Mouse (Mus musculus) intestine, embryonic 15.5 days (tissue): Measurements from ENCODE around the gene Ddx23. TPM values are rescaled to one million over a fixed set of nuclear protein-coding genes. Genes with fewer than 3 reads are reported as not detected.

Experiments used
- ATAC-seq: fragments of 200-750 bp; cut with Nextera tagmentation; 2 replicates; pipeline ENCODE4 v1.8.0; 2017; ENCODE audit warnings: moderate TSS enrichment, moderate library complexity
- H3K27ac ChIP-seq: fragments of 300-500 bp; sonication (generic); 2 replicates; pipeline ENCODE4 v1.5.1; 2015; ENCODE audit warnings: mild to moderate bottlenecking, inconsistent platforms
- H3K27me3 ChIP-seq: fragments of 300-500 bp; sonication (generic); replicated peaks from 2 replicates; pipeline ENCODE4 v1.6.1; 2015; ENCODE audit warnings: inconsistent platforms
- H3K36me3 ChIP-seq: fragments of 300-500 bp; sonication (generic); 2 replicates; pipeline ENCODE4 v1.6.1; 2015; ENCODE audit warnings: inconsistent platforms
- H3K4me1 ChIP-seq: fragments of 300-500 bp; sonication (generic); replicated peaks from 2 replicates; pipeline ENCODE4 v1.6.1; 2015; ENCODE audit warnings: inconsistent platforms
- H3K4me2 ChIP-seq: fragments of 300-500 bp; sonication (generic); replicated peaks from 2 replicates; pipeline ENCODE4 v1.6.1; 2015; ENCODE audit warnings: mild to moderate bottlenecking, inconsistent platforms
- H3K4me3 ChIP-seq: fragments of 300-500 bp; sonication (generic); replicated peaks from 2 replicates; pipeline ENCODE4 v1.5.1; 2015; ENCODE audit warnings: inconsistent platforms
- H3K9ac ChIP-seq: fragments of 300-500 bp; sonication (generic); 2 replicates; pipeline ENCODE4 v1.6.1; 2015; ENCODE audit warnings: inconsistent platforms
- H3K9me3 ChIP-seq: fragments of 300-500 bp; sonication (generic); 2 replicates; pipeline ENCODE4 v1.6.1; 2016; ENCODE audit warnings: inconsistent platforms
- WGBS: fragments of 180-500 bp; shearing (Covaris S2); methylation state at CpG from one replicate; pipeline ENCODE4 v1.1.7; 2015; 5-methylcytosine and 5-hydroxymethylcytosine counted together
- polyA plus RNA-seq: library from polyadenylated mRNA; unstranded; fragments of >200 nt; fragmentation: Nextera tagmentation; extraction: Ambion mirVana; gene quantifications from 2 replicates; pipeline ENCODE4 v1.2.1, GENCODE M21; 2015

Ddx23 gene
- polyA plus RNA-seq, 1 experiment from 2014 or later: 23.3 TPM

DNA sequence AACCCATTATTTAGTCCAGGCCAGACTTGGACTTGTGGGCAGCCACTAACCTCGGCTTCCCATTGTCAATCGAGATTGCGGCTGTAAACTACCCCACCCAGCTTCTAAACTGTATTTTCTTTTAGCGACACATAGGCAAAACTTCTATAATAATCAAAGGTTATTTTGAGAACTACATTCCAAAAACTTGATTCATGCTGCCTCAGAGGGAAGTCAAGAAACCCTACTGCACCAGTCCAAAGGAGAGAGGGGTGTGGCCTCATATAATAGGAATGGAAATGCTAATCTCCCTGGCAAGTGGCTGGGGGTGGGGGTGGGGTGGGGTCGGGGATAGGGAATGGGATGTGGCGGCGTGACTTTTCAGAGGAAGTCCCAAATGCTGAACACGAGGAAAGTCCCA lies 36.6 kb downstream of the Ddx23 start:
- peaks cover 4% of the 10 kb centered on the region for H3K27me3 ChIP-seq
- no peak overlapping the region for H3K4me3 ChIP-seq
- WGBS: 26% methylated on average over 8 of the region's 8 CpGs
- no peak for ATAC-seq
- peaks cover 26% of the 10 kb centered on the region for H3K4me1 ChIP-seq
- H3K36me3 ChIP-seq: no peaks in the 10 kb centered on the region
- H3K27ac ChIP-seq: no peak overlapping the region
- H3K4me2 ChIP-seq: no peak overlapping the region
- H3K9ac ChIP-seq: no peak overlapping the region
- H3K9me3 ChIP-seq: no peaks in the 10 kb centered on the region

- peaks cover 8% of the 10 kb centered on the region for H3K4me1 ChIP-seq
- no peak overlapping the region for H3K4me3 ChIP-seq
- no peak overlapping the region for H3K4me2 ChIP-seq
- H3K36me3 ChIP-seq: no peaks in the 10 kb centered on the region
- H3K27ac ChIP-seq: no peak overlapping the region
- no peaks in the 10 kb centered on the region for H3K9me3 ChIP-seq
- ATAC-seq: no peak
- no peak overlapping the region for H3K9ac ChIP-seq
- 49% methylated on average over 5 of the region's 5 CpGs for WGBS
- no peaks in the 10 kb centered on the region for H3K27me3 ChIP-seq
These were observed 39.3 kb downstream of the Ddx23 start for GRCm38 (mm10) chr15:98623361-98623821.

DNA sequence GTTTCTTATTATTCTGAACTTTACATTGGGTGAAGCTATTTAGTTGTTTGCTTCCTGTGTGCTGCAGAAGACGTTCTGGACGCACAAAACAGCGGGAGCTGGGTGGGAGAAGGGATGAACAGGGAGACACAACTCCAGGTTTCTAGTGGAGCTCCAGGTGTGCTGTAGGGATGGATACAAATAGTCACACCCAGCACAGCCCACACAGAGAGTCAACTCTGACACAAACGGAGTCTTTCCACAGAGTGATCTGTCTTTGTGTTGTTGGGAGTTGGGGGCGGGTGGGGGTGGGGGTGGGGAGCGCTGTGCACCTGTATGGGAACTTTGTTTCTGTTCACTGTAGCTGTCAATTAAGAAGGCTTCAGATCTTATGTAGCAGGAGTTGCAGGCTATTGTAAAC lies 40.0 kb downstream of the Ddx23 start:
- no peak for ATAC-seq
- no peak overlapping the region for H3K9ac ChIP-seq
- H3K4me3 ChIP-seq: no peak overlapping the region
- WGBS: 22% methylated on average over 6 of the region's 6 CpGs
- peaks cover 7% of the 10 kb centered on the region; the same call in 1 of the 2 replicates for H3K4me1 ChIP-seq
- no peak overlapping the region for H3K27ac ChIP-seq
- no peaks in the 10 kb centered on the region for H3K36me3 ChIP-seq
- no peaks in the 10 kb centered on the region for H3K27me3 ChIP-seq
- H3K9me3 ChIP-seq: no peaks in the 10 kb centered on the region
- H3K4me2 ChIP-seq: no peak overlapping the region

GRCm38 (mm10) chr15:98622199-98622598 lies 40.5 kb downstream of the Ddx23 start:
- H3K4me3 ChIP-seq: no peak overlapping the region
- WGBS: 14% methylated on average over 7 of the region's 7 CpGs
- H3K4me1 ChIP-seq: peaks cover 10% of the 10 kb centered on the region; the same call in 1 of the 2 replicates
- H3K9me3 ChIP-seq: no peaks in the 10 kb centered on the region
- no peak overlapping the region for H3K27ac ChIP-seq
- H3K27me3 ChIP-seq: no peaks in the 10 kb centered on the region
- H3K4me2 ChIP-seq: no peak overlapping the region
- H3K36me3 ChIP-seq: no peaks in the 10 kb centered on the region
- H3K9ac ChIP-seq: no peak overlapping the region
- ATAC-seq: no peak

GRCm38 (mm10) chr15:98617176-98617537 lies 45.5 kb downstream of the Ddx23 start:
- H3K4me1 ChIP-seq: peaks cover 14% of the 10 kb centered on the region
- H3K27me3 ChIP-seq: no peaks in the 10 kb centered on the region
- WGBS: under 1% methylated on average over 12 of the region's 12 CpGs
- peak overlapping the region; percentile 10; the same call in 1 of the 2 replicates for H3K4me3 ChIP-seq
- H3K9me3 ChIP-seq: no peaks in the 10 kb centered on the region
- H3K9ac ChIP-seq: no peak overlapping the region
- peak; percentile 37 for ATAC-seq
- H3K27ac ChIP-seq: peak overlapping the region; percentile 41; the same call in 1 of the 2 replicates
- H3K36me3 ChIP-seq: no peaks in the 10 kb centered on the region
- peak overlapping the region; percentile 48 for H3K4me2 ChIP-seq

DNA sequence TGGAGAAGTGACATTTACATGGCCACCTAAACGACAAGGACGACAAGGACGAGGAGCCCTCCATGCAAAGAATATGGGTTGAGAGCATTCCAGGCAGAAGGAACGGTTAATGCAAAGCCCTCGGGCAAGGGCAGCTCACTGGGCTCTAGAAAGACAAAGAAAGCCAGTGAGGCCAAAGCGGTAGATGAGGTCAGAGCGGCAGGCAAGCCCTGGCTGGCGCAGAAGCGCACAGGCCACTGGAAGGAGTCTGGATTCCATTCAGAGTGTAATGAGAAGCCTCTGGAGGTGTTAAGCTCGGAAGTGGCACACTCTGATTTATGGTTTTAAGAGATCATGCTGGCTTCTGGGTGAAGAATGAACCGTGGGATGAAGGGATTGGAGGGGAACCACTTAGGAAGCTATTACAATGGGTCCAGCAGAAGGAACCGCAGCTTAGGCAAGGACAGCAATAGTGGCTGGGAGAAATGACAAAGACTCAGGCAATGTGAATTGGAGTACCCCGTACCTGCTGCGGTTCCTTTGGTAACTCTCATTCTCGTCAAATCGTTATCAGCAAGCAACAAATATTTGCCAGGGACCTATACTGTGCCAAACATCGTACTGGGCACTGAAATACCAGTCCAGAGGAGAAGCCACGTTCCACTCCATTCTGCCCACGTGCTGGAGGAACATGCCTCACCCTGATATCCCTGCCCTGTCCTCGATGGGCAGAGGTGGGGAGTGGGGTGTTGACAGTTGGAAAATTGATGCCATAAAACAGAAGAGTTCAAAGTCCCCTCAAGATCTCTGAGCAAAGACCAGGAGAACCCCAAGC lies 46.1 kb downstream of the Ddx23 start:
- WGBS: 33% methylated on average over 20 of the region's 20 CpGs
- Histone ChIP-seq H3K4me2 (peak overlapping the region; percentile 48), H3K27ac (peak overlapping the region; percentile 68), H3K27me3 (no peaks in the 10 kb centered on the region), H3K9ac (no peak overlapping the region), H3K4me3 (peak overlapping the region; percentile 10), H3K9me3 (no peaks in the 10 kb centered on the region), H3K4me1 (peaks cover 14% of the 10 kb centered on the region), H3K36me3 (no peaks in the 10 kb centered on the region)
- ATAC-seq: peak; percentile 89

GRCm38 (mm10) chr15:98615751-98616150 lies 46.9 kb downstream of the Ddx23 start:
- Histone ChIP-seq H3K27me3 (no peaks in the 10 kb centered on the region), H3K4me3 (no peak overlapping the region), H3K9ac (no peak overlapping the region), H3K27ac (no peak overlapping the region), H3K4me2 (peak overlapping the region; percentile 48), H3K4me1 (peaks cover 14% of the 10 kb centered on the region), H3K9me3 (no peaks in the 10 kb centered on the region), H3K36me3 (no peaks in the 10 kb centered on the region)
- WGBS: 72% methylated on average over 6 of the region's 6 CpGs
- ATAC-seq: no peak

- Histone ChIP-seq H3K4me2 (peak overlapping the region; percentile 48), H3K4me1 (peaks cover 16% of the 10 kb centered on the region), H3K9ac (no peak overlapping the region), H3K4me3 (no peak overlapping the region), H3K9me3 (no peaks in the 10 kb centered on the region), H3K36me3 (no peaks in the 10 kb centered on the region), H3K27ac (peak overlapping the region; percentile 77), H3K27me3 (no peaks in the 10 kb centered on the region)
- peak; percentile 57 for ATAC-seq
- 50% methylated on average over 6 of the region's 6 CpGs for WGBS
These were observed 47.7 kb downstream of the Ddx23 start for GRCm38 (mm10) chr15:98614971-98615370.

DNA sequence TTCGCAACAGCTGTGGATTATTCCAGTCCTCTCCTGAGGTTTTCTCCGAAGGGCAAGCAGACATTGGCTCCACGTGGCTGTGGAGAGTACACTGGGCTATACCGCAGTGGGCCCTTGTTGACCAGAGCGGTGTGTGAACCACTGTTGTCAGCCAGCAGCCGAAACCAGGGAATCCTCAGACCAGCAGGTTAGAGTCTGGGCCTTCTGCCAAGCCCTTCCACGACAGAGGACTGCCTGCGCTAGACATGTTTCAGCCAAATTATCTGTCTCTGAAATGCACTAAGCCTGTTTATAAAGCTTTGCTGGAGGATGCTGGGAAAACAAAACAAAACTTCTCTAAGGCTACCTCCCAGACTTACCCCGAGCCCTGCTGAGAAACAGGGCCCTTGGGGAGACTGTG lies 48.1 kb downstream of the Ddx23 start:
- no peak overlapping the region for H3K4me3 ChIP-seq
- H3K9me3 ChIP-seq: no peaks in the 10 kb centered on the region
- peak overlapping the region; percentile 77 for H3K27ac ChIP-seq
- peaks cover 16% of the 10 kb centered on the region for H3K4me1 ChIP-seq
- peak overlapping the region; percentile 33 for H3K9ac ChIP-seq
- H3K36me3 ChIP-seq: no peaks in the 10 kb centered on the region
- peak overlapping the region; percentile 48 for H3K4me2 ChIP-seq
- ATAC-seq: no peak
- no peaks in the 10 kb centered on the region for H3K27me3 ChIP-seq
- WGBS: 41% methylated on average over 9 of the region's 9 CpGs

DNA sequence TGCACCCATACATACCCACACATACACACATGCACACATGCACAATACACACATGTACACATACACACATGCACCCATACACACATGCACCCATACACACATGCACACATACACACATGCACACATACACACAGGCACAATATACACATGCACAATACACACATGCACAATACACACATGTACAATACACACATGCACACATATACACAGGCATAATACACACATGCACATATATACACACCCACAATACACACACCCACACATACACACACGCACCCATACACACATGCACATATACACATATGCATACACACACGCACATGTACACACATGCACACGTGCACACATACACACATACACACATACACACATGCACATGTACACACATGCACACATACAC lies 50.5 kb downstream of the Ddx23 start:
- Histone ChIP-seq H3K4me1 (peaks cover 24% of the 10 kb centered on the region), H3K9ac (no peak overlapping the region), H3K4me3 (no peak overlapping the region), H3K27me3 (no peaks in the 10 kb centered on the region), H3K27ac (no peak overlapping the region), H3K36me3 (no peaks in the 10 kb centered on the region), H3K4me2 (no peak overlapping the region), H3K9me3 (no peaks in the 10 kb centered on the region)
- no peak for ATAC-seq
- 94% methylated on average over 3 of the region's 3 CpGs for WGBS

- ATAC-seq: peak; percentile 25
- Histone ChIP-seq H3K36me3 (no peaks in the 10 kb centered on the region), H3K4me3 (peak overlapping the region; percentile 79), H3K27ac (peak overlapping the region; percentile 95), H3K27me3 (no peaks in the 10 kb centered on the region), H3K4me2 (peak overlapping the region; percentile 90), H3K9ac (peak overlapping the region; percentile 91), H3K4me1 (peaks cover 35% of the 10 kb centered on the region), H3K9me3 (no peaks in the 10 kb centered on the region)
- WGBS: 4% methylated on average over 12 of the region's 12 CpGs
These were observed 52.5 kb downstream of the Ddx23 start for GRCm38 (mm10) chr15:98610131-98610633.

- Histone ChIP-seq H3K9me3 (no peaks in the 10 kb centered on the region), H3K9ac (peak within 1 kb of the TSS; percentile 91), H3K36me3 (peaks cover under 1% of the 10 kb centered on the region; the same call in 1 of the 2 replicates), H3K4me1 (peaks cover 31% of the 10 kb centered on the region), H3K27me3 (no peaks in the 10 kb centered on the region), H3K4me3 (peak within 1 kb of the TSS; percentile 79), H3K27ac (peak within 1 kb of the TSS; percentile 95), H3K4me2 (peak within 1 kb of the TSS; percentile 90)
- WGBS: under 1% methylated on average over 71 of the region's 75 CpGs
- peak; percentile 83 for ATAC-seq
These were observed 53.2 kb downstream of the Ddx23 start, which contains the start of gene Adcy6 for GRCm38 (mm10) chr15:98609331-98610130. TSS of gene Adcy6 (minus strand) at chr15:98610076.
